Mouse (Mus musculus) spleen, postnatal 14 days (tissue): ENCODE measurements around the gene F2rl1.
"Not testable (repeated sequence)": the region's sequence is repeated elsewhere in the genome, so short reads cannot be mapped to it uniquely, and the experiment has no call there.

ENCODE experiments used
- DNase-seq, 2 experiments: peaks; one replicate each; pipeline ENCODE4 v3.0.0; 2021 to 2022; ENCODE audit warnings: low spot score in 2 of 2

The F2rl1 gene

DNA sequence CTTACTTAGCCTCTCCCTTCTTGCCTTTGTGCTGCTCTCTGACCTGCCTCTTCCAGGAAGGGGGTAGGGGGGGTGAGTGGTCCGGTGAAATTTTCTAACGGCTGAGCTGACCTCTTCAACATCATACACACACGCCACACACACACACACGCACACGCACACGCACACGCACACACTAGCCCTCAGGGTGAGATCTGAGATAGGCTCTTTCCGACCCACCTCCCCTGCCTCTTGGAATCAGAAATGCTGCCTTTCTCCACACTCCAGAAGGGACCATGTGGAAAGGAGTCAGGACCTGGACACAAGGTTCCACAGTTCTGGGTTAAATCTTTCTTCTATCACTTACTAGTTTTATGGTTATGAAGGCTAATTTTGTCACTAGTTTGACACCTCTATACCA lies 8.6 kb upstream of the F2rl1 start:
- no peak for DNase-seq

DNA sequence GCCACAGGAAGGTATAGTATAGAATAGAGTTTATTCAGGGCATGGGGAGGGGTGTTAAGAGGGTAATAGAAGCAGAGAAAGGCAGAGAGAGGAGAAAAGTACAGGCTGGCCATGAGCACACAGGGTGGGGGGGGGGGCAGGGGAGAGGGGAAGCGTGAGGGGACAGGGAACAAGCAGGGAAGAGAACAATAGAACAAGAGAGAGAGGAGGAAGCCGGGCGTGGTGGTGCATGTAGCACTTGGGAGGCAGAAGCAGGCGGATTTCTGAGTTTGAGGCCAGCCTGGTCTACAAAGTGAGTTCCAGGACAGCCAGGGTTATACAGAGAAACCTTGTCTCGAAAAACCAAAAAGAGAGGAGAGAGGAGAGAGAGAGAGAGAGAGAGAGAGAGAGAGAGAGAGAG lies 8.1 kb upstream of the F2rl1 start:
- DNase-seq = not testable (repeated sequence)

DNA sequence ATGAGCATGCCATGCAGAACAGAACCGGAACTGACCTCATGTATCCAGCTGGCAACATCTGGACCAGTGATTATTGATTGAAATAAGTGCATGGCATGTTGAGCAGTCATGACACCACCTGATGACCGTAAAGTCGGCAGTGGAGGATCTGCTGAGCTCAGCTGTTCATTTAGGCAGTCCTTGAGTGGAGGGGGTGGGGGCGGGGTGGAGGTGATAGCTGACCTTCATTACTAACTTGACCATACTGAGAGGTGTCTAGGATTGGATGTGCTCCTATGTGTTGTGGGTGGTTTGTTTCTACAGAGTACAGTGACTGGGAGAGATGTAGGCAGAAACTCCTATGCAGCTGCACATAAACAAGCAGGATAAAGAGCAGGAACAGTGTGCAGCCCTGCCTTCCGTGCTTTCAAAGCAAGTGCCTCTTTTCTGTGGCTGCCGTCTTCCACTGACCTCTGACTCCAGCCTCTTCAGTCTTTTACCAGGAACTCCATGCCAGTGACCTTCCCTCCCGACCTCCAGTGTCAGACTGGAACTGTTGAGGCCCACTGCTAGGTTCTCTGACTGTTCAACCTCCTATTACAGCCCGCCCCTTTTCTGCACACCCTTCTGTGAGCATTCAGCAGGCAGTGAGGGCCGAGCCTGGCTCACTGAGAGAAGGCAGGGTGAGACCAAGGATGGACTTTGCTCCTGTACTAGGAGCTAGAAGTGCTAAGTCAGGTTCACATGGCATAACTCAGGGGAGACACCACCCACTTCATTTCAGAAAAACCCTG lies 6.4 kb upstream of the F2rl1 start:
- DNase-seq = no peak

DNA sequence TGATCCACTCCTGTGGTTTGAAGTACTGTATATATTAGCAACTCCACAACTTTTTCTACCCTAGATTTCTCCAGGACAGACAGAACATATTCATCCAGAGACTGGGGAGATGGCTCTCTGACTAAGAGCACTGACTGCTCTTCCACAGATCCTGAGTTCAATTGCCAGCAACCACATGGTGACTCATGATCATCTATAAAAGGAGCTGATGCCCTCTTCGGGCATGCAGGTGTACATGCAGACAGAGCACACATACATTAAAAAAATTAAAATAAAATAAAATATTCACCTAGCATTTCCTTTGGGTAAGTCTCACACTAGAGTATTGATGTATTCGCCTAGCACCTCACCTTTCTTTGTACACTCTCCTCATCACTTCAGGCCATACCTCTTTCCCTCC lies 4.2 kb upstream of the F2rl1 start:
- no peak for DNase-seq

DNA sequence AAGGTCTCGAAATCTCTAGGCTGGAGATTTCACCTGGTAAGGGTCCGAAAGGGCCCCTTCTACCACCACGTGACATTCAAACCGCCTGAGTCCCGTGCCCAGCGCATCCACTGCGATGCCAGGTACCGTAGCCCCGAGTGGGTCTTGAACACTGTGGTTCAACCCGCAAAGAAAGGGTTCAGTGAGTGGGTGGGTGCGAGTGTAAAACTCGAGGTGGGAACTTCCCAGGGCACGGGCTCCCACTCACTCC lies 678 bp downstream of the F2rl1 start:
- DNase-seq = no peak

DNA sequence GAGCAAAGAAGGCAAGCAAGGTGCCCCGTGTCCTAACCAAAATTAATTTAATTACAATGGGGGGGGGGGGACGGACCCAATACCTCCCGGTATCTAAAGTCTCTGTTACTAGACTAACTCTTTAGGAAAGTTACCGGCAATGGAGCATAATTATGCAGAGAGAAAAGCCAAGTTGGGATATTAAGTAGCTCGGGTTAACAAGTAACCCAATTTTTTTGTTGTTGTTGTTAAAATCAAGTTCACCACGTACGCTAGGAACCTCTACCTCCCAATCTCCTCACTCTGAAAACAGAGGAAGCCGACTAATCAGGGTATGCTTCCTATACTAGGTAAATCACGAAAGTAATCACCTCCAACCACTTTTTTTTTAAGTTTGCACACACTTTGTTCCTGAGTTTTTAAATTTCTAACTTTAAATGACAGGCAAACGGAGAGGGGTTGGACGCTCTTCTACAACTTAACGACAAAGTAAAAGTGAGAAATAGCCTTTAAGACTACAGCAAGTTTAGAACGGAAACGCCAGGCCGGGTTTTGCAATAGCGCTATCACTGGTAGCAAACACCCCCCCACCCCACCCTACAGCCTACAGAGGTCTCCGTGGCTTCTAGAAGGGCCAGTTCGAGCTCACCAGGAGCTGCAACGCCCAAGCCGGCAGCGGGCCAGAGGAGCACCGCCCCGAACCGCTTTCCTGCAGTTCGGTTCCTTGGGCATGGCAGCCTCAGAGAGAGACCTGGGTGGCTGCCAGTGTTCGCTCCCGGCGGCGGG lies 1.2 kb downstream of the F2rl1 start:
- no peak for DNase-seq

DNA sequence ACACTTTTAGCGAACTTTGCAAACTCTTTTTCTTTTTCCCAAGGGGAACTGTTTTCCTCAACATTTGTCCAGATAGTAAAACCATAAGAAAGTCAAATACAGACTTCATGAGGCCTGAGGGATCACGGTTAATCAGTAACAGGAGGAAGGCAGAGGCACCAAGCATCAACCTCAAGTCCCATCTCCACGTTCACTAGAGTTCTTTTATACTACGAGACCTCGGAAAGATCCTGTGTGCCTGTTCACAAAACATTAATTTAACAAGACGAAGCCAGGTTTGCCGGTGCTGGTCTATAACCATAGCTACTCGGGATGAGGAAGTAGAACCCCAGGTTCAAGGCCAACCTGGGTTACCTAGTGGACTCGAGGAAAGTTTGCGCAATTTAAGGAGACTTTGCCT lies 2.9 kb downstream of the F2rl1 start:
- no peak for DNase-seq

DNA sequence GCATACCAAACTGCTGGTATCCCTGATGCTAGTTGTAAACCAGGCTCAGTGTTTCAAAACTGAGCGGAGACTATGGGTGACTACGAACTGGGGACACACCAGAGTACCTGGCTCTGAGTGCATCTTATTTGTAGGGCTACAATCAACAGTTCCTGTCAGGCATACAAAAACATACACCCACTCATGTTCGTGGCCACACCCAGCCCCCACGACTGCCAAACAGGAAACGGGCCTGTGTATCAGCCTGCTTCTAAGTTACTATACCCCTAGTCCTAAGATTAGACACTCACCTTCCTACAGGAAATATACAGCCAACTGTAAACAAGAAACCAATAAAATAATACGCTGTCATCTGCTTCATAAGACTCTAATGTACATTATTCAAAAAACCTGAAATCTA lies 4.0 kb downstream of the F2rl1 start:
- DNase-seq = no peak

DNA sequence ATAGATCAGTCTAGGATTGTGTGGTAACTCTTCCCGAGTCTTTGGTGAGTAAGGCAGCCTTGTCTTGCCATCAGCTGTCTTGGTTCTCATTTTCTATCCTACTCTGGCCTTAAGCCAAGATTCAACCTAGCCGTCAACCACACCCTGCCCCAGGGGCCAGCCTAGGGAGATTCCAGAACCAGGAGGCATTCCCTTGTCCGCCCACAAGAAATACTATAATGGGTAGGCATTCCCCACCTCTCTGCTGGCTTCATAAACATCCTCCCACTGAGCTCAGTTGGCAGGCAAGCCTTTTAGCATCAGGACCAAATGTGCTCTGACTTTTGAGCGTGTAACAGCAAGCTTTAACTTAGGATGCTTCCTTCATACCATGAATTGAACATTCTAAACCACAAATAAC lies 10.3 kb downstream of the F2rl1 start:
- no peak for DNase-seq

DNA sequence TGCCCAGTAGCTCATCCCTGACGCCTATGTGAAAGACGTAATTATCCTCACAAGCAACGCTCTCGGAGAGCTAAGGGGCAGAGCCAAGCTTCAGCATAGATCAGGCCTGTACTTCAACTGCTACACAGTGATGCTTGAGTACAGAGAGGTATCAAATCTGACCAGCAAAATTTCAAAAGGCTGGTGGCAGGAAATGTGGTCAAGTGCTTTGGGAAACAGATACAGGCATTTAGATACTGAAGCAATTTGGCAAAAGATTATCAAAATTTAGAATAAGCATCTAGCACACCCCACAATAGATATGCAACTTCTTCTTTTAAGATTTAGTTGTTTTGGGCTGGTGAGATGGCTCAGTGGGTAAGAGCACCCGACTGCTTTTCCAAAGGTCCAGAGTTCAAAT lies 15.0 kb downstream of the F2rl1 start:
- no peak for DNase-seq

DNA sequence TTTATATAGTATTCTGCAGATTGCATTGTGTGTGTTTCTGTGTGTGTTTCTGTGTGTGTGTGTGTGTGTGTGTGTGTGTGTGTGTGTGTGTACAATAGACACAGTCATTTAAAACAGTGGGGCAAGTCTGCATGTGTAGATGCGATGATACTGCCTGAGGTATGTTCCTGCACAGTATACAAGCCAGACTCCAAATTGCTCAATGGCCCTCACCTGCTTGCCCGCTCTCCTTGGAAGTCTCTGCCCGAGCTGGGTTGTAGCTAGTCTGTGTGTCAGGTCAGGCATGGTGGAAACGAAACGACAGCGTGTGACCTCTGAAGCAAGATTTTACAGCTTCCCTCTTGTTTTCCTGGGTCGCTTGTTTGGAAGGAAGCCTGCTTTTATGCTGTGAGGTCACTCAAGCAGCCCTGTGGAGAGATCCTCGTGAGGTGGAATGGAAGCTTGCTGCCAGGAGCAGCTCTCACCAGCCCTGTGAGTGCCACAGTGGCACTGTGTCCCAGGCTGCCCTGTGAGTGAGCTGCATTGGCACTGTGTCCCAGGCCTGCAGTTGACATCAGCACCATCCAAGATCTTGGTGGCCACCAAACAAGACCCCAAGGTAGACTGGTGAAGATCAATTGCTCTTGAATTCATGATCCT lies 21.6 kb downstream of the F2rl1 start:
- DNase-seq = no peak

DNA sequence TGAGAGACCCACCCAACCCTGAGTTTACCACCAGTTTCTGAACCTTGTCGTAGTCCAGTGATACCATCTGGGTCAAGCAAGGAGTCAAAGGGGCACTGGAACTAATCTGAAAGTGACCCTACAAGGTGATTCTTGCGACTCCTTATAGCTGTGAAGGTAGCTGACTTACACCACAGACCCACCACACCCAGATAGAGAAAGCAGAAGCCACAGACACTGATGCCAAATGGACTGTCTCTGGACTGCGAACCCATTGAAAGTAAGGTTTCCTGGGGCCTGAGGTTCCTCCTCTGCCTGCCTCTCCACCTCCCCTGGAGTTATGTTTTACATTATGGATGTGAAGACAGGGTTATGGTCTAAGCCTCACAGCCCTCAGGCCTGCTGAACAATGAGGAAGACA lies 28.4 kb downstream of the F2rl1 start:
- no peak for DNase-seq

DNA sequence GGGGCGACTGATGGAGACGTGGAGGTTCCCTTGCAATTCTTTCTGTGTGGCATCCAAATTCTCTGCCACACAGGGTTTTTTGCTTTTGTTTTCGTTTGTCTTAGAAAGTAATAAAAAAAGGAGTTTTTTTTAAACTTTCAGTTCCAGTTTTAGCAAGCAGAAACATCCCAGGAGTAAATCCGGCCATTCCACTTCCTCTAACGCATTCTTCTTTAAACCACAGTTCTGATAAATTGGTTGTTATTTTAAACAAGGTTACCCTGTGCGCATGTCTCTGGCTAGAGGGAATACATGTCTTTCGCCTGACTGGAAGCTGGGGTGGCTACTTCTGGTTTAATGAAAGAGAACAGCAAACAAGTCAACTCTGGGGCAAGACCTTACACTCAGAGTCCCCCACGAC lies 30.2 kb downstream of the F2rl1 start:
- no peak for DNase-seq

DNA sequence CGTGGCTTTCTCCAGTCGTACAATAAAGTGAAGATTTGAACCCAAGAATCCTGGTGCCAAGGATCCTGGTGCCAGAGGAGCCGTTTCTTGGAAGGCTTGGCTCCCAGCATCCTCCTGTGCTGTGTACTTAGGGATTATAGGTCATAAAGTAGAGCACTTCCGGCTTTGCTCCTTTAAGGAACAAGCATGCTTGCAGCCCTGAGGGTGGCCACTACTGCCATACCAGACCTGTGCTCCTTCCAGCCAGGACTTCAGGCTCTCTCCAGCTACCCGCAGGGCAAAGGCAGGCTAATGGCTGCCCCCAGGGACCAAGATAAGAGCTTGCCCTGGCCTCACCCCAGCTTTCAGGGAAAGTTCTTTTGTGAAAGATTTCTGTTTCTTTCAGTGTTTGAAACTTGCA lies 31.7 kb downstream of the F2rl1 start:
- no peak for DNase-seq

DNA sequence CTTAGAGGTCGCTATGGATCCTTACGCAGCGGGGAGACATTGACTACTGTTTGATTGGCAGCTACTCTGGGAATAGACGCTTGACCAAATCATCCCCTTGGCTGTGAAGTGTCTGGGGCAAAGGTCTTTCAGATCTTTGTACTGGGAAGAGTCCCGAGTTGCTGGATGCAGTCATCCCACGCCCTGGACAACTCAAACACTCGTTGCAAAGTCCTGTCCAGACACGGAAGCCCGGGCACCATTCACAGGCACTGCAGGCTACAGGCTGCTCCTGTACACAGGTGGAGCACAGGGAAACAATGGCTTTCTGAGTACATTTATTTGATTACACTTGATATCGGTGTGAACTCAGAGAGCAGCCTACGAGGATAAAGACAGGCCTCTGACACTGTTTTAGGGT lies 33.7 kb downstream of the F2rl1 start:
- no peak for DNase-seq

DNA sequence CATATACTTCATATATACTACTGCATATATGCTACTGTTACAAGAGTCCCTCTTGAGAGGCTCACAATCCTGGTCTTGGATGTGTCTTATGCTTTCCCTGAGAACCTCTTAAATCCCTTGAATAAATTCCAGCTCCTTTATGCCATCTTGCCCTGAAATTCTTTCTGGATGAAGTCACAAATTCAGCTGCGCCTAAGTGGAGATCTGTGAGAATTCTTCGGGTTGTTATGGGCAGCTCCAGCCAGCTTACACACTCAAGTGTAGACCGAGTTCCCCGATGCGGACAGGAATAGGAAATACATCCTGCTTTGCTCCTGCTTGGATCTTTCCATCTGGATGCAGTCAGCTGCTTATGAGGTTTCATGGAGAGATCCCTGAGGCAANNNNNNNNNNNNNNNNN lies 40.4 kb downstream of the F2rl1 start:
- DNase-seq = no peak

DNA sequence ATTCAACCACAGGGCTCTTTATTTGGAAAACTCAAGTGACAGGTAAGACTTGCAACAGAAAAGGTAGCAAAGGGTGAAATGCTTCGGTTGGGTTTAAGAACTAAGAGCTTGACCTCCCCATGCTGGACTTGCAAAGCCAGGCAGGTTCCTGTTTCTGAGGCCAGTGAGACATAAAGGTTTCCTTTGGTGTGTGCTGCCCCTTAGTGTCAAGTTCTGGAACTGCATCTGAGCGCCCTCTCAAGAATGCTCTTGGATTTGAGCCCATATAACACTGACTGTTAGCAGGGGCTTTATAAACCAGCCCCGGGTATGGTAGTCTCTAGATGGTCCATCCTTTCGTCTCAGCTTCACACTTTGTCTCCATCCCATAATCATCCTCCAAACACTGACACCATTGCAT lies 43.6 kb downstream of the F2rl1 start:
- peak; percentile 45 to 68 for DNase-seq

DNA sequence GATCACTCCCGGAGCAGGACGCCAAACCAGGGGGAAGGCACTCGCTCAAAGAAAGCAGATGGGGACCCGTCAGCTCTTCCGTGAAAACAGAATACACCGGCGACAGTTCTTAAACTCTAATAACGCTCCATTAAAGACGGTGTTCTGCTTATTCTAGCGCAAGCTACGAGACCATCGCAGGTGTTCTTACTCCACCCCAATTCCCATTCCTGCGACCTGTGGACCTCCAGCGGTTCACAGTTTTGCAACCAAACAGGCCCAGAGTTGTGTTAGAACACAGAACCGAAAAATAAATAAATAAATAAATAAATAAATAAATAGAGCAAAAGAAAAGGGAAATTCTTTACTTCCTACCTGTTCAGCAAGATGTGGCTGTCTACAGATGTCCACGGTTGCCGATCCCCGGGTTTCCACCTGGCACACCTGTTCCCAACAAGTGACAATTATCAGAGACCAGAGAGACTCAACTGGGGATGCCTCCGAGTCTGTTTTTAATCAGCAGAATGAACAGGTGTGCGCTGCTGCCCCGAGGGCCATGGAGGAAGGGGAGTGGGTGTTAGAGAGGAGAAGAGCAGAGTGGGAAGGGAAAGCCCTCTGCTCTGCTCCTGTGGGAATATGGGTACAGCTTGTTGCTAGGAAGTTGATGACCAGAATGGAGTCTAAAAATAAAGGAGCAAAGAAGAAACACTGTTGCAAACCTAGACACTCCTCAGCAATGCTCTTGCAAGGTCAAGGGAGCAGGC lies 46.2 kb downstream of the F2rl1 start, which contains the start of gene S100z:
TSS of gene S100z (minus strand) at position 51 of the 743 bp plus-strand sequence.
- no peak for DNase-seq

DNA sequence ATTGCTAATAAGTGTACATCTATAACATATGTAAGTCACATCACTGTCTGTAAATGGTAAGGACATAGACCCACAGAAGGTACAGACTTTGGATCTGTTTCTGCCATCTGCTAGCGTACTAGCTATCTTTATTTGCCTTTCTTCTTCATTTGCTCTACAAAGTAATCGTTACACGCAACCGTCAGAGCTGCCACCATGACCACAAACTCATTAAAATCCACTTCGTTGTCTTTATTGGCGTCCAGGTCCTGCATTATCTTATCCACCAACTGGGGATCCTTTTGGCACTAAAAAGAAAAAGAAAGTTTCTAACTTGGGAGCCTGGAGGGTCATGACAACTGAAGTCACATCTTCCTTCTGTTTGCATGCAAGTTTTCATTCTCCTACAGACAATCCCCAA lies 47.9 kb downstream of the F2rl1 start:
- no peak for DNase-seq

DNA sequence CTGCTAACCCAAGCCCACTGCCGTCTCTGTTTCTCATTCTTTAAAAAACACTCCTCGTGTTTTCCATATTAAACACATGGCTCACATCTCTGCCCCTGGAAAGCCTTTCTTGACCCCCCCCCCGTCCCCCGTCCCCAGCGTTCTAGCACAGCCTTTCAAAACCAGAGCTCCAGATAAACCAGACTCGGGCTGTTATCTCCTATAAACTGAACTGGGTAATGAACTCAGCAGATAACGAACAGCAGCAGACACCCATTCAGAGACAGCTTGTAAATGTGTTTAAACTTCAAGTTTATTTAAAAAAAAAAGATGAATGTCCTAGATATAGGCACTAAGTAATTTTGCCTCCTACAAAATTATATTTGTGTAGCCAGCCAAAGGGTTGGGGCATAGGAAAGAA lies 49.9 kb downstream of the F2rl1 start:
- DNase-seq = no peak

DNA sequence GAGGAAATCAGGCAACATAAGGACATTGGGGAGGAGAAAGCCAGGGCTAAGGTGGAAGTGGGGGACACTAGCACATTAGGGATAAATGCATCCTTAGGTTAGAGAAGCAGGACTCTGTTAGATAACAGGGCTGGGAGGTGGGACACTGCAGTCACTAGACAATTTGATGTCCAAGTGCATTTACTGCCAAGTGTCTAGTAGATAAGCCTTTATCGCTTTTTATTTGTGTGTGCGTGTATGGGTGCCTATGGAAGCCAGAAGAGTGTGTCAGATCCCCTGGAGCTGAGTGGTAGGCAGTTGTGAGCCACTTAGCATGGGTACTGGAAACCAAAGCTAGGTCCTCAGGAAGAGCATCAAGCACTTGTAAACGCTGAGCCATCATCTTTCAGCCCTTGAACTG lies 50.7 kb downstream of the F2rl1 start:
- no peak for DNase-seq

DNA sequence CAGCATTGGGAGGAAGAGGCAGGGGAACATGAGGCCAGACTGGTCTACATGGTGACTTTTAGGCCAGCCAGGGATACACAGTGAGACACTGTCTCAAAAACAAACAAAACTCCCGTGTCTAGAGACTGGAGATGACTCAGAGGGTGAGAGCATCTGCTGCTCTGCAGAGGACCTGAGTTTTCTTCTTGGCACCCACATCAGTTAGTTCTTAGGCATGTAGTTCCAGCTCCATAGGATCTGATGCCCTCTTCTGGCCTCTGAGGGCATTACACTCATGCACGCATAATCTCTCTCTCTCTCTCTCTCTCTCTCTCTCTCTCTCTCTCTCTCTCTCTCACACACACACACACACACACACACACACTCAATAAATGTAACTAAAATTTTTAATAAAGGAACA lies 54.1 kb downstream of the F2rl1 start:
- DNase-seq = no peak
